Mouse (Mus musculus) T-cell, adult 2 months (primary cell): ENCODE results near the gene Rnf157.
"Not testable (repeated sequence)": the region's sequence is repeated elsewhere in the genome, so short reads cannot be mapped to it uniquely, and the experiment has no call there.

Experiments
- DNase-seq: peaks from one replicate; pipeline ENCODE4 v3.0.0; 2022; ENCODE audit warnings: low spot score

Gene Rnf157

DNA sequence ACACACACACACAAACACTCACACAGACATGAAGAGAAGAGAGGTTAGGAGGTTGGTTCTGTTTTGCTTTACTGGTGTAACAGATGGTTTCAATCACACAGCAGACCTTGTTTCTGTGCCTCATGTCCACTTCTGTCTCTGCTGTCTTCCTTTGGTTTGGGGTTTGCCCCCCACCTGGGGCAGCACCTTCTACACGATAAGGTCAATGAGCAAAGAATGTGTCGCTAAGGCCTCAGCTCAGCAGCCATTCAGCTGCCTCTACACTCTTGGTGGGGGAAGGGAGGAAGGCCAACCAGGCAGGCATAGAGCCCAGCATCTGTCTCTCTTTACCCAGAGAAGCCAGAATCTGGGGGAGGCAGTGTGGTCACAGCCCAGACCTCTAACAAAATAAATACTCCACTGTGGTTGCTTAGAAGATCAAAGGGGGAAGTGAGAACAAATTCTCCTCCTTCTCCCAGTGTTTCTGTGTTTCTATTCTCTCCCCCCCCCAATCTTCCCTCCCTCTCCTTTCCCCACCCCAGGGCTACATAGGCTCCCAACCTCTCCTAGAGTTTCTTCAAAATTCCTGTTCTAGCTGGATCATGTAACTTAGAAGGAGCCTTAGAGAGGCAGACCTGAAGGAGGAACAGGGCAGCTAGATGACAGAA is 5.5 kb upstream of the Rnf157 start:
- DNase-seq = peak; percentile 39

DNA sequence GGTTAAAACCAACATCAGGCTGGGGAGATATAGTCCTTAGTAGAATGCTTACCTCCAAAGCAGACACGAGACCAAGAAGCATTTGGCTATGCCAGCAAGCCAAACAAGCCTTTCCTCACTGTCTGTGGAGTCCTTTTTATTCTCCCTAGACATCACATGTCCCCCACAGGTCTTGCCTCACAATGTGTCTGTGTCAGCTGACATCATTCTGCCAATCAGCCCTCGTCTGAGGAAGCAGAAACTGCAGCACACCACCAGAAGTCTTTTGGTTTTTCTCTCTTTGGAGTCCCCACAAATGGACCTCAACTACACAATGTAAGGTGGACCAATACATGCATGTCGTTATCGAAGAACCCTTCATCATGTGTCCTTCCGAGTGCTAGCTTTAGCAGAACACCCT is 4.2 kb upstream of the Rnf157 start:
- no peak for DNase-seq

DNA sequence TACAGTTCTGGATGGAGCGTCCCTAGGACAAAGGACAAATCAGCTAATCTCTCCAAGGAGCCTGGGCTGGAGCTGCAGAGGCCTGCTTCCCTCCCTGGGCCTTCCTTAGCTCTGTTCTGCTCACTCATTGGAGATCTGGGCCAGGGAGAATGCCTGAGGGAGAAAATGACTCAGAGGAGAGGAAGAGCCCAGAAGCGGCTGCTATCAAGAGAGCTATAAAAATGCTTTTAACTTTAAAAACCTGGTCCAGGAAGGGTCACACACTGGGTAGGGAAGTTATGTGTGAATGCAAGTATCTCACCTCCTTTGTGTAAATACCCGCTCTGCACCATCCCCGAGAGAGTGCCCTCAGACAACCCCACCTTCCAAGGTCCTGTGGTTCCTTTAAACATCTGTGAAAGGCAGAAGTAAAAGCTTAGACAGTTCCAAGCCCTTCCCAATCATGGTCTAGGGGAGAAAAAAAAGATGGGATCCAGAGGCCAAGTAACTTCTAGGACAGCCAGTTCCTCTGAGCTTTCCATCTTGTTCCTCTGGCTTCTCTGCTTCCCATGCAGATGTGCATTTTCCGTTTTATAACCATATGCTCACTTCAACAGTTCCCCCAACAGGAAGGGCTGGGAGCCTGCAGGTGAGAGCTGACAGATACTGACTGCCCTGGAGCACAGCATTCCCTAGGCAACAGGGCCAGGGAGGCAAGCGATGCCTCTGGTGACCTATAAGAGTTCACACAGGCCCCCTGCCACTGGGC is 3.5 kb upstream of the Rnf157 start:
- no peak for DNase-seq

DNA sequence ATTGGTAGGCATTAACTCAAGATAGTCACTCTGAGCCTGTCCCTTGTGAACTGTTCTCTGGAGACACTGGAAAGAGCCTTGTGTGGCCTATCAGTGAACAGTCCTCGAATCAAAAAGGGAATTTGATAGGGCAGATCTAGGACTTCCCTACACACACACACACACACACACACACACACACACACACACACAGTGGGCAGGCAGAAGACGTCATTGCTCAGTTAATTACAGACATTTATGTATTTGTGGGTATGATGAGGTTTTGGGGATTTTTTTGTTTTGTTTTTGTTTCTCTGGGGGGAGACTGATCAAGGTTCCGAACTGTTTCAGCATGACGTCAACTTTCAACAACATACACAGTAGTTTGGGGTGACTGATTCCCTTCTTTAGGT is 795 bp upstream of the Rnf157 start:
- peak; percentile 46 for DNase-seq

DNA sequence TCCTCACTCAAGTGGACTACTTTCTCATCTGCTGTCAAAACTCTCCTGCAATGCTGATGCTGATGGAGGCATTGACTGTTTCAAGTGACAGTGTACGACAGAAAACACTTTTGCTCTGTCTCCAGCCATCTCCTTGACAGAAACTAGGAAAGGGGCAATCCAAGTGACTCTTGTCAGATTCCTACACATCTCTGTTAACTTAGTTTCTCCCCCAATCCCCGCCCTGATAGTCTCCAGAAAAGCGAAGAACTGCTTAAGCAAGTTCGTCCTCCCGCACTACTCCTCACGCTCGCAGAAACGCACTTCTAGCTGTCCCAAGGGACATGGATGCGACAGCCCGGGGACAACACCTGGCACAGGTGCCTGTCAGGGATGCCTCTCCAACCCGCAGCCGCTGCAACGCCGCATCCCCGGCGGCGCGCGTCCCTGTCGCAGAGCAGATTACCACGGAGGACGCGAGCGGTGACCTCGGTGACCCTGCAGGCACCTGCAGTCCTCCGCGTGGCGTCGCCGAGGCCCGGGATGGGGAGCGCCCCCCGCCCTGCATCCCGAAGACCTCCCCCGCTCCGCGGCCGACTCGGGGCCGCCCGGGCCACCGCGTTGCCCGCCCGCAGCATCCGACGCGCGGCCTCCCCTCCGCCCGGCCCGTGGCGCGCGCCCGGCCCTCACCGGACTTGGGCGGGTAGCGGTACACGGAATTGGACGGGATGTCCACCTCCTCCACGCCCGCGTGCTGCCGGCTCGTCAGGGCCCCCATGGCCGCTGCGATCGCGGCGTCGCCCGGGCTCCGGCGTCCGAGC is 604 bp downstream of the Rnf157 start:
- DNase-seq = peak; percentile 45

DNA sequence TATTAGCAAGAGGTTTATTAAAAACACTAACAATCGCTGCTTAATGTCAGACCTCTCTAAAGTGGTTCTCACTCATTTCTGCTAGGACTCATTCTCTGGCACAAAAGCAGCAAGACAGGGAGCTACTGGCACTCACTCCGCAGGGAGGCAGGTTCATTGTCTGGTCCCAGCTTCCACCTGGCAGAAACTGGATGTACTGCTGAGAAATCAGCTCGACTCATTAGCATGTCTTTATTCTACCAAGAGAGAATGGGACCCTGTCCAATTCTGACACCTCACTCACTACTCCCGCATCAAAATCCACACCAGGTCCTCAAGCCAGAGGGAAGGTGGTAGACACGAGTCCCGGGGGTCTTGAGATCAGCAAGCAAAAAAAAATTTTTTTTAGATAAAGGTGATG is 1.2 kb downstream of the Rnf157 start:
- no peak for DNase-seq

DNA sequence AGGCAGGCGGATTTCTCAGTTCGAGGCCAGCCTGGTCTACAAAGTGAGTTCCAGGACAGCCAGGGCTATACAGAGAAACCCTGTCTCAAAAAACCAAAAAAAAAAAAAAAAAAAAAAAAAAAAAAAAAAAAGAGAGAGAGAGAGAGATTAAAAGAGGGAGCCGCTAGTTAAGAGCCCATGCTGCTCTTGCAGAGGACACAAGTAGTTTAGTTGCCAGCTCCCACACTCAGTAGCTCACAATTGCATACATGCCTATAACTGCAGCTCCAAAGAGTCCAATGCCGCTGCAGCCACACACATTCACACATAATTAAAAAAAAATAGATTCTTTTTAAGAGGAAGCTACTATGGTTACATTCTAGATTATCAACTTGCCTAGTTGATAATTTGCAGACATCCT is 2.4 kb downstream of the Rnf157 start:
- DNase-seq = not testable (repeated sequence)

DNA sequence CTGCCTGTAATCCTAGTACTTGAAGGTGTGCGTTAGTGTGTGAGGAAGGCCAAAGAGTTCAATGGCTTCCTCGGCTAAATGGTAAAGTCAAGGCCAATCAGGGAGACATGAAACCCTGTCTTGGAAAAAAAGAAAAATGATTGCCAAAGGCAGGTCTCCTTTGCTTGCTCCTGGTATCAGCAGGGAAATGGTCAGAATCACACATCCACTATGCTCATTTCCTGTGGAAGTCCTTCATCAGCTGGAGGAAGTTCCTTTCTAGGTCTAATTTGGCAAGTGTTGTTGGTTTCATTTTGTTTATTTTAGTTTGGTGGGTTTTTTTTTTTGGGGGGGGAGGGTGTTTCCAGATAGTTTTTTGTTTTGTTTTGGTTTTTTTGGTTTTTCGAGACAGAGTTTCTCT is 3.8 kb downstream of the Rnf157 start:
- DNase-seq = no peak

DNA sequence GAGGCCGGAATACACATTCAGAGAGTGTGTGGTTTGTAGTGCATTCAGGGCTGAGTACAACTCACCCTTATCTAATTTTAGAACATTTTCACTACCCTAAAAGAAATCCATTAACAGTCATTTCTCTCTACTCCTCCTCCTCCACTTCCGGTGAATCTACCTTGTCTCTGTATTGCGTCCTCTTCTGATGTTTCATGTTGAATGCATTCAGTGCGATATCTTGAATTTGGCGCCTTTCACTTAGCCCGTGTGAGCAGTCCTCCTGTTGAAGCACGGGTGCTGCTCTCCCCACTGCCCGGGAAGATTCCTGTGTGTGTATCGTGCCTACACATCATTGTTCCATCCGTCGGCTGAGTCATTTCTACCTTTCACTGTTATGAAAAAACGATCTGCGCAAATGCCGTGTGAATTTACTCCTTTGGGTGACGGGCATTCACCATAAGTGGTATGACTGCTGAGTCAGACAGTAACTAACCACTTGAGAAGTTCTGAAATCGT is 6.6 kb downstream of the Rnf157 start:
- DNase-seq = peak; percentile 74

DNA sequence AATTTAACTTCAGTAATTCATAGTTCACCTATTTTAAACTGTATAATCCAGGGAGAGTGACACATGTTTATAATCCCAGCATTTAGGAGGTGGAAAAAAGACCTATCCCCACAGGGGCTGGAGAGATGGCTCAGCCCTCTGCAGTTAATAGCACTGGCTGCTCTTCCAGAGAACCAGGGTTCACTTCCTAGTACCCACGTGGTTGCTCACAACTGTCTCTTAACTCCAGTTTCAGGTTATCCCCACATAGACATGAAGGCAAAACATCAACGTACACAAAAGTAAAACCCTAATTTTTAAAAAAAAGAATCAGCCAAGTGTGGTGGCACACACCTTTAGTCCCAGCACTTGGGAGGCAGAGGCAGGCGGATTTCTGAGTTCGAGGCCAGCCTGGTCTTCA is 7.2 kb downstream of the Rnf157 start:
- DNase-seq = no peak

DNA sequence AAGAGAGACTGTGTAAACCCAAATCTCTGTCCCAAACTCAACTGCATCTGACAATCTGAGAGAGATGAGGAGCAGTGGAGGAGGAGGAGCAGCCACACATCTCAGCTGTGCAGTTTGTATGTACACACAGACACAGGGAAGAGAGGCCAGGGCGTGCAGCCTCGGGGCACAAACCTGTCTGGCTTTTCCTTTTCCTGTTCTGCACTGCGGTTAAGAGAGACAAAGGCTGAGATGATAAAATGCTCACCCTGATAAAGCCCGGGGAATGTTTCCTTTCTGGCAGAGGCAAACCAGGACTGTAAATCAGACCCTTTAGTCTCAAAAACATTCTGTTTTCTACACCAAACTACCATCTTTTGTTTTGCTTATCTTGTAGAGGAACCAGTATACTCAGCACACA is 12.3 kb downstream of the Rnf157 start:
- DNase-seq = no peak

DNA sequence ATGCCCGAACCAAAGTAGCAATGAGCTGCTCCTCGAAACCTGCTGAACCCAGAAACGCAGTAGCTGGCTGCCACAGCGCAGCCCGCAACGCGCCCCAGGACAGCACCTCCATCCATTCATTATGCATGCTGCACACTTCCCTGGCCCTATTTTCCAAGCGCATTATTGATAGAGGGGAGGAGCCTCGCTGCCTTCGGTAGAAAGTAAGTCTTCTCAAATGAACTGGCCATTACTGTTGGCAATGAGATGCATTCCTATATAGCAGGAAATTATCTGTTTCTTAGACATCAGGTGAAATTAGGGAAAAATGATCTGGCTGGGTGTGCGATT is 14.5 kb downstream of the Rnf157 start:
- DNase-seq = no peak

DNA sequence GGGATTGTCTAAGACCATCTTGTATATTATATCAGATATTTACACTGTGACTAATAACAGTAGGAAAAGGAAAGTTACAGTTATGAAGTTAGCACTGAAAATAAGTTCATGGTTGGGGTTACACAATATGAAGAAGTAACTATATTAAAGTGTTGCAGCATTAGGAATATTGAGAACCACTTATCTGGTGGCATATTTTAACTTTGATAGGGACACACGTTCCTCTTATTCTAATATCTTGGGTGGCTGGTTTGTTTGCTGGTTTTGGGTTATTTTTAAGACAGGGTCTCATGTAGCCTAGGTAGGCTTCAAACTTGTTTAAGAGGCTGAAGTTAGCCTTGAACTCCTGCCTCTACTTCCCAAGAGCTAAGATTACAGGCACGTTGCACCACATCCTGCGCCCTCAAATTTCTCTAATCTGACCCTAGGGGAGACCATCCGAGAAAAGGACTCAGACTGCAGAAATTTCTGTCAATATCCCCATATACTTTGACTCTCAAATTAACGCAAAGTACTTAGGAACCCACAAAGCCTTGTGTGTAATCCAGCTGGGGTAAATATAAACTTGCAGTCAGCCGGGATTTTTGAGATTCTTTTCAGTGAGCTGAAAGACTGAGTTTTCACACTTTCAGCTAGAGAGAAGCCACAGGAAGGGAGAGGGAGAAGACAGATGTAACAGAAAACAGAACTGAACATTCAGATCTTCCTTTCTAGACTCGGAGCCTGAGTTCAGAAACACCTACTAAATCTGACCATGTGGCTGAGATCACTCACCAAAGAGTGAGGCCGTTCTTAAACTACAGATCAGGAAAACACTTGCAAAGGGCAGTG is 15.1 kb downstream of the Rnf157 start:
- no peak for DNase-seq

DNA sequence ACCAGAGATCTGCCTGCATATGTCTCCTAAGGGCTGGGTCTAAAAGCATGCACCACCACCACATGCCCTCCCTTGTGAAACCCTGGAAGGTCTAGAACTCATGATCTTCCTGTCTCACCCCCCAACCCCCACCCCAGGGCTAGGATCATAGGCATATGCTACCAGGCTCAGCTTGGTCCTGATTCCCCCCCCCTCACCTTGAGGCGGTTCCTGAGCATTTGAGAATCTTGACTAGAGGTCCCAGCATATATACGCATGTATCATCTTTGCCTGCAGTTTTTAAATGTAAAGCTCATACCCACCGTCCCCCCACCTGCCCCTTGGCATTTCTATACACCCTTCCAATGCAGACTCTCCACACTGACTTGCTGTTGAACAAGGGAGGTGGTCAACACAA is 15.9 kb downstream of the Rnf157 start:
- DNase-seq = no peak

DNA sequence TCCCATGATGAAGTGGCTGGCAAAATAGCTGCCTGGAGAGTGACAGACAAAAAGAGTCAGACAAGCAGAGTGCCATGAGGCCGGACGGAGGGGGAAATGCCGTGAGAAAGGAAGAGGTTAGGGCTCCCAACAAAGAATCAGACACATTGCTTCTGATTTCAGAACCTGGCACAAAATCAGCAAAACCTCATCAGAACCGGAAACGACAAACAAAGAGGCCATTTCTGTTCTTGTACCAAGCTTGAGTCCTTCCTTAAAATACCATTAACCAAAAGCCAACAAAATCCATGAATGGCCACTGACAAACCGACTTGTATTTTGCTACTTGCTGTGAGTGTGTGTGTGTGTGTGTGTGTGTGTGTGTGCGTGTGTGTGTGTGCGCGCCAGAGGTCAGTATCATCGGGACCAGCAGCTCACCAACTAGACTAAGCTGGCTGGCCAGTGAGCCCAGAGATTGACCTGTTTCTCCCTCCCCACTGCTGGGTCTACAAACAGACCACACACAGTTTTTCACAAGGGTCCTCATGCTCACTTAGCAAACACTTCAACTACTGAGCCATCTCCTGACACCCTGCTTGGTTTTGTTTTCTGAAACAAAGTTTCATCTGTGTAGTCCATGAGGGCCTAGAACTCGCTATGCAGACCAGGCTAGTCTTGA is 16.4 kb downstream of the Rnf157 start:
- no peak for DNase-seq

DNA sequence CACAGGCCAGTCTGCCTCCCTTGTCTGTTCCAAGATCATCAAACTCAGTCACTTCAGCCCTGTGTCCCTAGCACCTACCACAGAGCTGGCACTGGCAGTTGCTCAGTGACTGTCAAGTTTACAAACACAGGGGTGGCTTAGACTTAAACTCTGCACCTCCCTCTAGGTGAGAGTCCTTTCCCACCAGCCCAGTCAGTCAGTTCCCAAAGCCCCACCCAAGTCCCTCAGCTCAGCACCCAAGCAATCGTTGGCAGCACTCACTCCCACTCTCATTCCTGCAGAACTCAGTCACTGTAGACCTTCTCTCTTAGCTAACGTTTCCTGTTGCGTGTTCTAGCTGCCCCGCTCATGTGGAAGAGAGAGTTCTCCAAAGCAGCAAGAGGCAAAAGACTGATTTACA is 18.1 kb downstream of the Rnf157 start:
- peak; percentile 19 for DNase-seq

DNA sequence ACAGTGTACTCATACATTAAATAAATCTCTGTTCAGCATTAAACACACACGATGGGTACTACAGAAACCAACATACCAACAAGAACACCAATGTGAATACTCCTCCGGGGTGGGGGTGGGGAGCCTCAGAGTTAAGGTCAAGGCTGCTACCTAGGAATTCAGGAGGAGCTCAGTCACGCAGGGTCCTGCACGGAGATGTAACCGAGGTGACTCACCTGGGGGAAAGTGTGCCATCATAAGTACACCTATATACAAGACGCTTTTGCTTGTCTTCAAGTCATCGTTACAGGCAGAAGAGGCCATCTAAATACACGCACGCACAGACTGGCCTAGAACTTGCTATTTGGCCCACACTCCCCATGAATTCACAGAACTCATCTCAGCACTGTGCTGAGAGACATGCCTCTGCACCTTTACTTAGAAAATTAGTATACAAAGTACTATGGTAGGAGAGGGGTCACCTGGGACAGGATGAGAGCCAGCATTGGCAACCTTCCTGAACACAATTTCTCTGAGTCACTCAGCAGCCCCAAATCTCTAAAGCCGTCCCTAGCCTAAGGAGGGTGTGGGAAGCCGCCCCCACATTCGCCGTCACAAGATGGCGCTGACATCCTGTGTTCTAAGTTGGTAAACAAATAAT is 23.9 kb downstream of the Rnf157 start:
- peak; percentile 79 for DNase-seq

DNA sequence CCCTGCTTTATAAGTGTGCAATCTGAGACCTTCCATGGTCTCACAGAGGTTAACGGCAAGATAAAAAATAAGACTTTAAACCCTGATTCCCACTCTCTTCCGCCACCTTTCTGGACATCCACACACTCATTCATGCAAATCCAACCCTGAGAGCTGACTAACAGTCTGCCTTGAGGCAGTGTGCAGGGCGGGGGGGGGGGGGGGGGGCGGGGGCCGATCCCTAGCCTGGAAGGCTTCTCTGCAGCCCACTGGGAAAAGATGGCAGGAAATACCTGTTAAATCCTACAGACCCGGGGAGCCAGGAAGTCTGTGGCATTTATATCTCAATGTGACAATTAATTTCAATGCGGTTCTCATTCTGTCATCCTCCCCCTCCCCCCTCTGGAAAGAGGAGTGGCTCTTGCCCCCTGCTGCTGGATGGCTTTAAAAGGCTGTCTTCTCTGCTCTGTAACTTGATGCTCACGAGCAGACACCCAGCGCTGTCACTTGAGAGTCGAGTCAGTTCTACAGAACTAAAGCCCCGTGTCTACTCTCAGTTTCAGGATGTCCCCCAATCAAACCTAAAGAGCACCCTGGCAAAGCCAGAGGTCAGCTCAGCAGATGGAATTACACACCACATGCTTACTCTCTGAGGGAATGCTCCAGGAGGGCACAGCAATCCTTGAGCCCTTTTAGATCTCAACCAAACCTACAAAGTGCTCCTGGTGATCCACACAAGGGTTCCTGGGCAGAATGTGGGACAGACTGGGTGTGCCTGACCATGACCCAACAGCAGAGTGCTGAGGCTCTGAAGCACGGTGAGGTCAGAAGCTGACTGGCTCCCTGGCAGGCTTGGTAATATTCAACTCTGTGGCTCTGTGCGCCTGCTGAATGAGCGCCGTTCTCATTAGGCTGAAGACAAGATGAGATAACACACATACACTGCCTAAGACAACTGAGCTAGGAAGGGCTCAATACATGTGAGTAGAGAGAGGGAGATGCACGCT is 25.5 kb downstream of the Rnf157 start:
- DNase-seq = peak; percentile 22

DNA sequence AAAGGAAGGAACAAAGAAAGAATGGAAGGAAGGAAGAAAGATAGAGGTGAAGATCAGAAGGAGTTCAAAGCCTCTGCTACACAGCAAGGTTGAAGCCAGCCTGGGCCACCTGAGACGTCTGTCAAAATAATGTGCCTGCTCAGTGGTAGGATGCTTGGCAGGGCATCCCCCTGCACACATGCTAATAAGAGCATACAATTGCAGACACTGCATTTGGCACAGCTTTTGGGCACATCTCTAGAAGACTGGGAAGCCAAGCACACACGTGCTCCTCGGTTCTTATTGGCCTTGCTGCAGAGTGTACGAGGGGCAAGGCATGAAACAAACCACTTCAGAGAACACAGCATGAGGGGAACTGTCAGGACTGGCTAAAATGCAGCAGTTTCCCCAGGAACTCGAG is 26.8 kb downstream of the Rnf157 start:
- no peak for DNase-seq

DNA sequence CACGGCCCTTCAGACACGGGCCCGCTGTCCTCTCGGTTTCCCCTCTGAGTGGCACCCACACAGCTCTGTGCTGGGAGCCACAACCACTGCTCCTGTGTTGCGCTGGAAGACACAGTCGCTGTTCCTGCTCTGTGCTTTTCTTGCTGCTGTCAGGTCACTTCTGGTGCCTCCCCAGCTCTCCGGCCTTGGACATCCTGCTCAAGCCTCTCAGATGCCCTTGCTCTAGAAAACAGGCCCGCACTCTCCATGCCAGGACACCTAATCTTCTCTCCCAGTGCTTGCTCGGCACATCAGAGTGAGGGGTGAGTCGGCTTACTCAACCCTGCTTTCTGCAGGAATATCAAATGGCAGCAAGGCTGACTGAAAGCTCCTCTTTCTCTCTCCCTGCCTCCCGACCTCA is 28.7 kb downstream of the Rnf157 start:
- DNase-seq = no peak
